20 mouse cellular contexts compared by ENCODE assay signal in genomic region chr17:66809786-66810185, GRCm38 (mm10).
DNase-seq lines count a peak whose midpoint lies in the region; ATAC-seq and TF ChIP-seq lines count a peak whose summit lies in the region.
"Had no signal": no experiment of that assay in that cellular context is flagged by ENCODE, and none has a peak within 500 bp of the region (broad histone marks: within the 10 kb centered on the region; RNA-seq: fewer than 3 reads in every experiment).

No protein-coding gene starts in this region.

- no peak for TF ChIP-seq EP300 in lung, postnatal 0 days (IDR thresholded peaks at IDR 0.05)

- no peak for ATAC-seq in lung, postnatal 0 days
- ATAC-seq in megakaryocyte, adult 5-6 weeks (ENCODE audit: poor library complexity, severe bottlenecking) = no peak
- ATAC-seq: activated CD4-positive, CD25-positive, alpha-beta regulatory T cell, adult 4 months; forebrain, embryonic 15.5 days; intestine, embryonic 16.5 days; Patski had no signal

- no peak overlapping the region for H3K9ac ChIP-seq in lung, postnatal 0 days (replicated peaks; ENCODE audit: low read depth)
- H3K9ac ChIP-seq: embryonic facial prominence, embryonic 15.5 days; forebrain, embryonic 15.5 days; hindbrain, embryonic 15.5 days had no signal

- no peak overlapping the region for H3K4me3 ChIP-seq in lung, postnatal 0 days (ENCODE audit: low read depth, low read length)
- H3K4me3 ChIP-seq: embryonic facial prominence, embryonic 15.5 days; erythroblast, embryonic 14.5 days; forebrain, embryonic 15.5 days; hindbrain, embryonic 15.5 days had no signal

- no peak for TF ChIP-seq CTCF in lung, postnatal 0 days (IDR thresholded peaks at IDR 0.05)

- WGBS in lung, postnatal 0 days = 65% methylated on average over 5 of the region's 5 CpGs

- no peaks in the 10 kb centered on the region for H3K4me1 ChIP-seq in lung, postnatal 0 days (ENCODE audit: insufficient read depth, low read depth, low read length)
- H3K4me1 ChIP-seq: embryonic facial prominence, embryonic 15.5 days; forebrain, embryonic 15.5 days; hindbrain, embryonic 15.5 days had no signal

- H3K4me2 ChIP-seq in lung, postnatal 0 days (replicated peaks; ENCODE audit: low read depth, low read length) = no peak overlapping the region
- H3K4me2 ChIP-seq: embryonic facial prominence, embryonic 15.5 days; forebrain, embryonic 15.5 days; hindbrain, embryonic 15.5 days had no signal

- DNase-seq in adrenal gland, postnatal 10 days = peak; percentile 26
- no peak for DNase-seq in adrenal gland, postnatal 4 days (ENCODE audit: low spot score in 2 of 2)
- DNase-seq in heart, adult 18-20 months = peak; percentile 35 to 49
- DNase-seq in heart, postnatal 4 days = no peak
- peak; percentile 13 for DNase-seq in lung, postnatal 0 days (ENCODE audit: low spot score)
- DNase-seq in lung, postnatal 10 days = no peak
- DNase-seq in adipocyte (ENCODE audit: low spot score) = peak; percentile 15
- DNase-seq: cerebellum, adult 11 months; cerebellum, adult 8-10 months; cerebellum, postnatal 14 days; embryo, embryonic 11 days; gastrocnemius, postnatal 14 days had no signal

- H3K27me3 ChIP-seq in lung, postnatal 0 days (replicated peaks; ENCODE audit: insufficient read depth, low read length) = no peaks in the 10 kb centered on the region
- H3K27me3 ChIP-seq: embryonic facial prominence, embryonic 15.5 days; hindbrain, embryonic 15.5 days; Patski had no signal

- 0 out of 2 replicates have a peak, but pooled peaks cover 4% of the 10 kb centered on the region for H3K36me3 ChIP-seq in lung, postnatal 0 days (ENCODE audit: insufficient read depth, low read length)
- H3K36me3 ChIP-seq: embryonic facial prominence, embryonic 15.5 days; forebrain, embryonic 15.5 days; hindbrain, embryonic 15.5 days had no signal

- H3K9me3 ChIP-seq in lung, postnatal 0 days (ENCODE audit: low read length) = no peaks in the 10 kb centered on the region
- H3K9me3 ChIP-seq: embryonic facial prominence, embryonic 15.5 days; forebrain, embryonic 15.5 days; hindbrain, embryonic 15.5 days had no signal

- H3K27ac ChIP-seq in lung, postnatal 0 days (ENCODE audit: low read length) = no peak overlapping the region
- H3K27ac ChIP-seq: embryonic facial prominence, embryonic 15.5 days; forebrain, embryonic 15.5 days; hindbrain, embryonic 15.5 days had no signal

Comparison
In these comparisons a context has a peak if more than half of its experiments do, and no peak if none do; other contexts are left out.
1. DNase-seq: peak in adrenal gland, postnatal 10 days (single experiment), heart, adult 18-20 months (2 of 2), lung, postnatal 0 days (single experiment) and adipocyte (single experiment); none in adrenal gland, postnatal 4 days (0 of 2), heart, postnatal 4 days (single experiment) and lung, postnatal 10 days (single experiment).